Mouse (Mus musculus) hindbrain, embryonic 11.5 days (tissue): ENCODE measurements at regions not wholly inside any gene's neighbourhood (a gene's known extent, or its start where the extent isn't known, plus 50 kb on each side); places are given as distances from the start of the nearest gene placed in this dataset.
"Not testable (repeated sequence)": the region's sequence is repeated elsewhere in the genome, so short reads cannot be mapped to it uniquely, and the experiment has no call there.

ENCODE experiments used
- ATAC-seq: fragments of 200-750 bp; cut with Nextera tagmentation; 2 replicates; pipeline ENCODE4 v1.8.0; 2017; ENCODE audit warnings: mild to moderate bottlenecking, moderate TSS enrichment, moderate library complexity; ENCODE audit not compliant: low FRiP score
- DNase-seq: peaks from one replicate; pipeline ENCODE4 v3.0.0-alpha.2; 2015; ENCODE audit warnings: low spot score
- H3K27ac ChIP-seq: fragments of 300-500 bp; sonication (generic); 2 replicates; pipeline ENCODE4 v1.5.1; 2014; ENCODE audit warnings: mild to moderate bottlenecking, low read depth, low read length
- H3K27me3 ChIP-seq: fragments of 300-500 bp; sonication (generic); 2 replicates; pipeline ENCODE4 v1.6.1; 2014; ENCODE audit warnings: mild to moderate bottlenecking, low read length, moderate library complexity, mixed read lengths; ENCODE audit not compliant: control insufficient read depth, insufficient read depth
- H3K36me3 ChIP-seq: fragments of 300-500 bp; sonication (generic); 2 replicates; pipeline ENCODE4 v1.6.1; 2014; ENCODE audit warnings: mild to moderate bottlenecking, low read length, moderate library complexity, mixed read lengths; ENCODE audit not compliant: control insufficient read depth, insufficient read depth
- H3K4me1 ChIP-seq: fragments of 300-500 bp; sonication (generic); replicated peaks from 2 replicates; pipeline ENCODE4 v1.6.1; 2014; ENCODE audit warnings: low read length, mixed read lengths; ENCODE audit not compliant: control insufficient read depth, insufficient read depth
- H3K4me2 ChIP-seq: fragments of 300-500 bp; sonication (generic); replicated peaks from 2 replicates; pipeline ENCODE4 v1.6.1; 2014; ENCODE audit warnings: mild to moderate bottlenecking, low read depth, low read length
- H3K4me3 ChIP-seq: fragments of 300-500 bp; sonication (generic); 2 replicates; pipeline ENCODE4 v1.5.1; 2014; ENCODE audit warnings: low read depth, low read length
- H3K9ac ChIP-seq: fragments of 300-500 bp; sonication (generic); 2 replicates; pipeline ENCODE4 v1.6.1; 2014; ENCODE audit warnings: low read depth, low read length
- H3K9me3 ChIP-seq: fragments of 300-500 bp; sonication (generic); 2 replicates; pipeline ENCODE4 v1.6.1; 2016; ENCODE audit warnings: low read length; ENCODE audit not compliant: control insufficient read depth
- WGBS: fragments of 180-500 bp; shearing (Covaris S2); extraction: QIAGEN DNeasy Blood & Tissue Kit; methylation state at CpG from one replicate; pipeline ENCODE4 v1.1.7; 2014; 5-methylcytosine and 5-hydroxymethylcytosine counted together

DNA sequence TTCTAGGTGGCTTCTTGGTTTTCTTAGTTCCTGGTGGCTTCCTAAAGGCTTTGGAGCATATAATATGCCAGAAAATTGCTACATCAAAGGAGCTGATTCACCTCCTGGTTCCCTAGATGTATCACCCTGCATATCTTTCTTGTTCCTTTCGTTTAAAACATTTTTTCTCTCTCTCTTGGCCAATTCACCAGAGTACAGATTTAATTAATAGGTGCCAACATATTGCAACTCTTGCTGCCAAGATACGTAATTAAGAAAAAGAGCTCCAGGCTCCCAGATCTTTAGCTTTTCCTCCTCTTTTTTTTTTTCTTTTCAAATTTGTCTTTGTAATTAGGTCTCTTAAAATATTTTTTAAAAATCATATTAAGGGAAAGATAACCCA lies 1714.4 kb upstream of the 5930422O12Rik start:
- Histone ChIP-seq H3K36me3 (no peaks in the 10 kb centered on the region), H3K9me3 (no peaks in the 10 kb centered on the region), H3K9ac (no peak overlapping the region), H3K27ac (no peak overlapping the region), H3K4me2 (no peak overlapping the region), H3K4me1 (no peaks in the 10 kb centered on the region), H3K4me3 (no peak overlapping the region), H3K27me3 (no peaks in the 10 kb centered on the region)
- DNase-seq, result no peak
- WGBS, result 81% methylated on average over 2 of the region's 2 CpGs
- ATAC-seq, result no peak

DNA sequence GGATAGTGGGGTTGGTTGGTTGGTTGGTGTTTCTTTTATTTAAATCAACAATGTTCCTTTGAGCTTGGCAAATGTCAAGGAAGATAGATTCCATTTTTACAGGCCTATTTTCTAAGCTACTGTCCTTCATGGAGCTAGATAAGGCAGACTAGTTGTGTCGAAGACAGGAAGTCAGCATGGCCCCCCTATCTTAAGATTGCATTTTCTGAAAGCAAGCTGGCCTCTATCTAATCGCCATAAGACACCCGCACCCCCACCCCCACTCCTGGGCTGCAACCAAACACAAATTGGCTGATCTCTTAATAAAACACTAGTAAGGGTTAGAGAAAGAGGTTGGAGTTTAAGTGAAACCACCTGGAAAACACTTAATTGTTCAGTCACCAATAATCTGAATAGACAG lies 1708.5 kb upstream of the 5930422O12Rik start:
- no peaks in the 10 kb centered on the region for H3K36me3 ChIP-seq
- no peak overlapping the region for H3K9ac ChIP-seq
- WGBS, result 74% methylated on average over 3 of the region's 3 CpGs
- no peaks in the 10 kb centered on the region for H3K4me1 ChIP-seq
- H3K4me2 ChIP-seq, result no peak overlapping the region
- H3K9me3 ChIP-seq, result no peaks in the 10 kb centered on the region
- DNase-seq (no peak), ATAC-seq (no peak)
- no peaks in the 10 kb centered on the region for H3K27me3 ChIP-seq
- H3K27ac ChIP-seq, result no peak overlapping the region
- no peak overlapping the region for H3K4me3 ChIP-seq

DNA sequence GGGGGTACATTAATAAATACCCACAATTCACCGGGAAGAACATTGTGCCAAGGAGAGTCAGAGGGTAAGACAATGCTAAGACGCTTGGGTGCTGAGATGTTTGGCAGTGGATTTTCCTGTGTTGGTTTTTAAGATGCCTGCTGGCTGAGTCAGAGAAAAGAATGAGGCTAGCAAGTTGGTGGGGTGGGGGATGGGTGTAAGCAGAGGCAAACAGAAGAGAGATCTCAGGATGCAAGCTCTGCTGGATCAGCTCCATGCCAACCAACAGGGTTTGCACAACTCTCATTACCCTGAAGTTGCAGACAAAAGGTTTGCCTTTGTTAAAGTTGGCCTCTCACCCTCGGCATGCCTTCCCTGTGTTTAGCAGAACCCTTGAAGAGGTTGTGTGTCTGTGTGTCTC lies 1707.9 kb upstream of the 5930422O12Rik start:
- Histone ChIP-seq H3K27ac (no peak overlapping the region), H3K4me1 (no peaks in the 10 kb centered on the region), H3K4me3 (no peak overlapping the region), H3K4me2 (no peak overlapping the region), H3K36me3 (no peaks in the 10 kb centered on the region), H3K9me3 (no peaks in the 10 kb centered on the region), H3K9ac (no peak overlapping the region), H3K27me3 (no peaks in the 10 kb centered on the region)
- ATAC-seq (no peak), DNase-seq (peak; percentile 15)
- 39% methylated on average over 3 of the region's 3 CpGs for WGBS

DNA sequence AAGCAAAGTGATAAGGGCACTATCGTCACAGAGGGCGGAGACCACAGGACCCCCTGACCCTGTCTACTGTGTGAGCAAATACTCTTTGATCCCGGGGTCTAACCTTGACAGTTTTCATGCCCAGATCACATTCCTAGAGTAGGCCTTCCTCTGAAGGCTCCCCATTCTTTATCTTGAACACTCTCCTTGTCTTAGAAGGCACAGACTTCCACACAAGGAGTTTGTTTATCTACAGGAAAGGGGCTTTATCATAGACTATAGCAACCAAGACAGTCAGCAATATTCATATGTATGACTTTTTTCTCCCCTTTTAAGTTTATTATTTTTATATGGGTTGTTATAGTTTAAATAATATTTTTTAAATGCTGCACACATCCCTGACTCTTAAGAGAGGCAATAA lies 1703.1 kb upstream of the 5930422O12Rik start:
- WGBS, result 74% methylated on average over 3 of the region's 3 CpGs
- no peaks in the 10 kb centered on the region for H3K27me3 ChIP-seq
- ATAC-seq, result no peak
- no peak for DNase-seq
- H3K27ac ChIP-seq, result no peak overlapping the region
- no peak overlapping the region for H3K4me3 ChIP-seq
- no peaks in the 10 kb centered on the region for H3K9me3 ChIP-seq
- no peaks in the 10 kb centered on the region for H3K4me1 ChIP-seq
- no peaks in the 10 kb centered on the region for H3K36me3 ChIP-seq
- no peak overlapping the region for H3K4me2 ChIP-seq
- H3K9ac ChIP-seq, result no peak overlapping the region

DNA sequence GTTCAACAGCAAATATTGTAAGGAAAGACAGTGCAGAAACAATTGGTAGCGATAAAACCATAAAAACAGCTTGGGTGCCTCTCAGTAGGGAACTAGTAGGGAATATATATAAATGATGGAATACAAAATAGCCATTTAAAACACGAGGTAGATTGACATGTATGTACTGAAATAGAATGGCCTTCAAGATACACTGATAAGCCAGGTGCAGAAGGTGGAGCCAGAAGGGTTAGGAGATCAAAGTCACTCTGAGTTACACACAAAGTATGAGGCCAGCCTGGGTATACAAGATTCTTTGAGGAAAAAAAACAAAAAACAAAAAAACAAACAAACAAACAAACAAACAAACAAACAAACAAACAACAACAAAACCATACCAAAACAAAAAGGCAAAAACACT lies 1692.9 kb upstream of the 5930422O12Rik start:
- H3K27ac ChIP-seq, result no peak overlapping the region
- no peak overlapping the region for H3K9ac ChIP-seq
- ATAC-seq, result no peak
- H3K36me3 ChIP-seq, result no peaks in the 10 kb centered on the region
- DNase-seq, result no peak
- H3K4me1 ChIP-seq, result no peaks in the 10 kb centered on the region
- H3K9me3 ChIP-seq, result no peaks in the 10 kb centered on the region
- WGBS, result 81% methylated on average over 2 of the region's 2 CpGs
- no peaks in the 10 kb centered on the region for H3K27me3 ChIP-seq
- no peak overlapping the region for H3K4me2 ChIP-seq
- no peak overlapping the region for H3K4me3 ChIP-seq

DNA sequence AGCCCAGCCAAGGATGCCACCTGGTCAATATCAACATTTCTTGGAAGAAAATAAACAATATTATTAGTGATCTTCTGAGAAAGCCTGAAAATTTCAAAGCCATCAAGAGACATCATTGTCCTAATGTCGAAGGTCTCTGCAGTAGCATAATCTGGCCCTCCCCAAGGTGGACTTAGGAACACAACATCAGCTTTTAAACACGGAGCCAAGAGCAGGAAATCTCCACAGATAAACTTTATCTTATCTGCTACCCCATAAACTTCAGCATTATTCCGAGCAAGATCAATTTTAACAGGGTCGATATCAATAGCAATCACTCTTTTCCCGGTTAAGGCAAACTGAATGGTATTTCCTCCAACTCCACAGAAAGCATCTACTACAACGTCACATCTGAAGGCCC lies 1691.2 kb upstream of the 5930422O12Rik start:
- H3K4me3 ChIP-seq, H3K27me3 ChIP-seq, H3K4me1 ChIP-seq, H3K36me3 ChIP-seq, H3K9ac ChIP-seq, ATAC-seq, DNase-seq, H3K9me3 ChIP-seq, H3K4me2 ChIP-seq, H3K27ac ChIP-seq: not testable (repeated sequence)
- 93% methylated on average over 6 of the region's 6 CpGs for WGBS

DNA sequence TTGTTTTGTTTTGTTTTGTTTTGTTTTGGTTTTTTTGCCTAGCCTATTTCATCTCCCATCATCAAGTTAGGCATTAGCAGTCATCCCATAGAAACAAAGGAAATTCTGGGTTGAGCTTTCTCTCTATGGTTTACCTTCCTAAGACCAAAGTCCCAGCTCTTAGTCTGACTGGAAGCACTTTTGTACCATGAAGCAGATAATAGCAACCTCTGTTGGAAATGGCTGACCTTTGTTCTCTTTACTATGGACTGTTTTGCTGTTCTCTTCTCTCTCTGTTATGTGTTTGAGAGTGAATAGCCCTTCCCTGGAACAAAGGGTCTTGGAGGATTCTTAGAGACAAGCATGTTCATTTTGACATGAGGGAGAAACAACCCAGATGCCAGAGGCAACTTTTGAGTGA lies 1681.7 kb upstream of the 5930422O12Rik start:
- Histone ChIP-seq H3K4me3 (no peak overlapping the region), H3K4me1 (no peaks in the 10 kb centered on the region), H3K27me3 (no peaks in the 10 kb centered on the region), H3K4me2 (no peak overlapping the region), H3K9ac (no peak overlapping the region), H3K9me3 (no peaks in the 10 kb centered on the region), H3K27ac (no peak overlapping the region), H3K36me3 (no peaks in the 10 kb centered on the region)
- ATAC-seq, result no peak
- no peak for DNase-seq

DNA sequence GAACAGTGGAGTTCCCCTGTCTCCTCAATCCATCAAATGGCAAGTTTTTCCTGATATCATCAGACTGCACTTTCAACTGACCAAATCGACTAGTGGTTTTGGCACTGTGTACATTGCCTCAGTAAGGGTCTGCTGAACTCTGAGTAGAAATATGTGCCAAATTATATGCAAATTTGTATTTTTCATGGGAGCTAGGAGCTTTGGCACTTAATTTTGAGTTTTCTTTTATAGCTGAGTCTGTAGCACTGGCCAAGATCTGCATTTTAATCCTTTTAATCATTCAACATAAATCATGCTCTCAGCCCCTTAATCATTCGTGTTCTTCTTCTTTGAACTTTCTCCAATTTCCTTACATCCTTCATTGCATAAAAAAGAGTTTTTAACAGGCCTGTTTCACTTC lies 1678.5 kb upstream of the 5930422O12Rik start:
- no peak for DNase-seq
- Histone ChIP-seq H3K4me3 (no peak overlapping the region), H3K9me3 (no peaks in the 10 kb centered on the region), H3K36me3 (no peaks in the 10 kb centered on the region), H3K27me3 (no peaks in the 10 kb centered on the region), H3K27ac (no peak overlapping the region), H3K4me1 (no peaks in the 10 kb centered on the region), H3K4me2 (no peak overlapping the region), H3K9ac (no peak overlapping the region)
- WGBS, result 85% methylated on average over 2 of the region's 2 CpGs
- ATAC-seq, result no peak

DNA sequence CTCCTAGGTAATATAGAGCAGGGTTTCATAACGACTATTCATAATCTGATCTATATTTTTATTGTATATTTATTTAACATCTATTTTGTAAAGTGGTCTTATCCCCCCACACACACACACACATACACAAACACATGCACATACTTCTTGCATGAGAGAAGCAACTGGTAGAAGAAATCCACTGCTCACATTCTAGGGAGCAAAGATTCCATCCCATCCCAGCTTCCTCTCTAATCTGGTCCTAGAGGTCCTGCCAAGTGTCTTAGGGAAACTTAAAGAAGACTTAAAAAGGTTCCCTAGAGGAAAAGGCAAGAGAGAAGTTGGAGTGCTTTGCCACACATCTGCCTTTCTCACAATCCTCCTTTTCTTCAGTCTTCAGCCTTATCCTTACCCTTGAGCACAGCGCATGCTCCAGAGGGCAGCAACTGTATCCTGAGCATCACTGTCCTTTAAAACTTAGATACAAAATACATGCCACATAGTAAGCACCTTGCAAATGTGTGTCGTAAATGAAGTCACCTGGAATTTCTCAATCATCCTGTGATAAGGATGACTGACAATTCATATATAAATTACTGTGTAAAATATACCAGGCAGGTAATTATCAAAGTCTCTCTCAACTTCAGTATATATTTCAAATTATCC lies 1677.9 kb upstream of the 5930422O12Rik start:
- no peak overlapping the region for H3K4me3 ChIP-seq
- H3K4me2 ChIP-seq, result no peak overlapping the region
- DNase-seq (no peak), ATAC-seq (no peak)
- no peaks in the 10 kb centered on the region for H3K4me1 ChIP-seq
- no peaks in the 10 kb centered on the region for H3K9me3 ChIP-seq
- H3K9ac ChIP-seq, result no peak overlapping the region
- WGBS, result 77% methylated on average over 3 of the region's 3 CpGs
- H3K36me3 ChIP-seq, result no peaks in the 10 kb centered on the region
- H3K27ac ChIP-seq, result no peak overlapping the region
- H3K27me3 ChIP-seq, result no peaks in the 10 kb centered on the region
